Mouse (Mus musculus): ENCODE data around the gene Hhat. TPM values are rescaled to one million over a fixed set of nuclear protein-coding genes. Genes with fewer than 3 reads are reported as not detected.

Gene Hhat
- polyA plus RNA-seq, 1 experiment, result 0.39 TPM

DNA sequence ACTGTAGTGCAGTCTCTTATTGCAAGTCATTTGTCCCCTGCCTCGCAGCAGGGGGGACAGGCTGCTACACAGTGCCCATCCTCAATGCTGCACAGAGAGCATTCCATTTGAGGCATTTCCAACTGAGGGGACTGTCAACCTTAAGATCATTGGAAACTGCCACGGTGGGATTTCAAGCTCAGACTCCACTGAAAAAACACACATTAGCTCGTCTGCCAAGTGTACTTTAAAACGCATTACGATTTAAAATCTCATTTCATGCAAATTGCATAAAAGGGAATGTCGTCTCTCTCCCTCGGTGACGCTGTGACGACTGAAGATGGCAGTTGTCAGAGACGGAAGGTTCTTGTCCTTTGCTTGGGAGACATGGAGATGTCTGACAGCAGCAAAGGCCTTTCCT lies 50.9 kb downstream of the Hhat start:
- no peak overlapping the region for H3K27ac ChIP-seq (ENCODE audit: insufficient read depth, low read depth, low read length)
- TF ChIP-seq POLR2A (IDR thresholded peaks at IDR 0.05; ENCODE audit: borderline replicate concordance, low read depth, low read length), result no peak
- TF ChIP-seq CTCF (IDR thresholded peaks at IDR 0.05; ENCODE audit: low read depth, low read length), result no peak
- no peaks in the 10 kb centered on the region for H3K4me1 ChIP-seq (ENCODE audit: control insufficient read depth, insufficient read depth, low read length)
- no peak overlapping the region for H3K4me3 ChIP-seq (ENCODE audit: insufficient read depth, low read length)

DNA sequence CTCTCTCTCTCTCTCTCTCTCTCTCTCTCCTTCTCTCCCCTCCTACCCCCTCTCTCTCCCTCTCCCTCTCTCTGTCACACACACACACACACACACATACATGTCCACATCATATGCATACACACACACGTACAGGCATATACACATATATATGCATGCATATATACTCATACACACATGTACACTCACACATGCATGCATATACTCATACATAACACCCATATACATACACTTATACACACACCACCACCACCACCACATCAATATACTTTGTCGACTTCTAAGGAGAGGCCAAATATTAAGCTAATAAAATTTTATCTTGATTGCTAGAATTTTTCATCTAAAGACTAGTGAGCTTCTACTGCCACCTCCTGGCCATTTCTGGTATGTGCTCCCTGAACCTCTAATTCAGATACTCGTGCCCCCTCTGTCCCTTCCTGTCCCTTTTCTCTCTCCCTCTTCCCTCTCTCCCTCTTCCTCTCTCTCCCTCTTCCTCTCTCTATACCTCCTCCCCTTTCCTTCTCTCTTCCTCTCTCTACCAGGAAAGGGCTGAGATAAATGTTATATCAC lies 59.2 kb downstream of the Hhat start:
- H3K4me3 ChIP-seq (ENCODE audit: insufficient read depth, low read length), result no peak overlapping the region
- no peaks in the 10 kb centered on the region for H3K4me1 ChIP-seq (ENCODE audit: control insufficient read depth, insufficient read depth, low read length)
- TF ChIP-seq CTCF (IDR thresholded peaks at IDR 0.05; ENCODE audit: low read depth, low read length) (no peak), POLR2A (IDR thresholded peaks at IDR 0.05; ENCODE audit: borderline replicate concordance, low read depth, low read length) (no peak)
- no peak overlapping the region for H3K27ac ChIP-seq (ENCODE audit: insufficient read depth, low read depth, low read length)

DNA sequence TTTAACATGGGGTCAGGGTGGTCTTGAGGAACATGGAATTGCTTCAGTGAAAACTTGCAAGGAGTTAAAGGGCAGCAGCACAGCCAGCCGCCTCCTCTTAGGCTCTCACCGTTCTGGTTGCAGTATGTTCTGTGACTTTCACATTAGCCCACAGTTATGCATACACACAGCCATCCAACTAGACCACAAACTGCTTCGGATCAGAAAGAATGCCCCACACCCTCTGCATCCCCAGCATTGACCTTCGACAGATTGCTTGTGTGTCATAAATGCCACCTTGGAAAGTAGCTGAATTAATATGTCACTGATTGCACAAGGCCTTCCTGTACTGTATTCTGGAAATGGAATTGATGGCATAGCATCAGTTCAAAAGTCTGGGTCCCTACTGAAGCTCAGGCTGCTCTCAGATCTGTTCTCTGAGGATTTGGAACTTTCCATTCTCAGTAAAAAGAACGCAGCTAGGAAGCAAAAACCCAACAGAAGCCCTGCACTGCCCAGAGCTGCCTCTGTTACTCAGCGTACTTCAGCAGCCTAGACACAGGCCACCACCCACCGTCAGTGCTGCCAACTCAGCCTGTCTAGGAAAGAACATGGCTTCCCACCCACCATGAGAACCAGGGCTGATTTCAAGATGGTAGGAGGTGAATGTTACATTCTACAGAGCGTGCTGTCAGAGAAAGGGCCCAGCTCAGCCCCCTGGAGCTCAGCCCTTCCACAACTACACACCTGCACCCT lies 70.5 kb downstream of the Hhat start:
- Histone ChIP-seq H3K4me3 (ENCODE audit: insufficient read depth, low read length) (no peak overlapping the region), H3K27ac (ENCODE audit: insufficient read depth, low read depth, low read length) (no peak overlapping the region), H3K4me1 (ENCODE audit: control insufficient read depth, insufficient read depth, low read length) (no peaks in the 10 kb centered on the region; the same call in 1 of the 2 replicates)
- no peak for TF ChIP-seq CTCF (IDR thresholded peaks at IDR 0.05; ENCODE audit: low read depth, low read length)
- no peak for TF ChIP-seq POLR2A (IDR thresholded peaks at IDR 0.05; ENCODE audit: borderline replicate concordance, low read depth, low read length)

DNA sequence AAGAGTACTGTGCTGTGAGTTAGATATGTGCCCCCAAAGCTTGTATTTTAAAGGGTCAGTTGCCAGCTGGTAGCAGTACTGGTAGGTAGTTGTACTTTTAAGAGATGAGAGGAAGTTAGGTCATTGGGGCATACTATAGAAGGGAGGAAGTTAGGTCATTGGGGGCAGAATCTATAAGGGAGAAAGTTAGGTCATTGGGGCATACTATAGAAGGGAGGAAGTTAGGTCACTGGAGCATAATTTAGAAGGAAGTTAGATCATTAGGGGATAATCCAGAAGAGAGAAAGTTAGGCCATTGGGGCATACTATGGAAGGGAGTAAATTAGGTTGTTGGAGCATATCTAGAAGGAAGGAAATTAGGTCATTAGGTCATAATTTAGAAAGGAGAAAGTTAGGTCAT lies 71.9 kb downstream of the Hhat start:
- TF ChIP-seq CTCF (IDR thresholded peaks at IDR 0.05; ENCODE audit: low read depth, low read length) (no peak), POLR2A (IDR thresholded peaks at IDR 0.05; ENCODE audit: borderline replicate concordance, low read depth, low read length) (no peak)
- no peak overlapping the region for H3K4me3 ChIP-seq (ENCODE audit: insufficient read depth, low read length)
- H3K4me1 ChIP-seq (ENCODE audit: control insufficient read depth, insufficient read depth, low read length), result no peaks in the 10 kb centered on the region; the same call in 1 of the 2 replicates
- H3K27ac ChIP-seq (ENCODE audit: insufficient read depth, low read depth, low read length), result no peak overlapping the region

DNA sequence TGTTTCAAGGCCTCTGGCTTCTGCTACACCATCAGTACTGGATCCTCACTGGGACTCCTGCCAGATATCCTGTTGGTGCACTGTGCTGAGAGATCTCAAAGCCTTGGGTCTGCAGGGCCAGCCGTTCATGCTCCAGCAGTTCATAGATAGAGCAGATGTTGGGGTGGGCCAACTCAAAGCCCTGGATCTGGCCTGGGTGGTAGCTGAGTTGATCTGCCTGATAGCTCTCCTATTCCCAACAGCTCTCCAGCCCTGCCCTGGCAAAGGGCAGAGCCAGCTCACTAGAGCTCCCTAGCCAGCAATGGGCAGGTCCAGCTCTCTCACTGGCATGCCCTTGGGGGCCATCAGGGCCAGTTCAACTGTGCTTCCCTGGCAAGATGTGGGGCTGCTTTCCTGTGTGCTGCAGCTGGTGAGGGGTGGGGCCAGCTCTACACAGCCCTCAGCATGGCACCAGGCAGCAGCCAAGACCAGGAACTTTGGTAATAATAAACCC lies 74.6 kb downstream of the Hhat start:
- no peak for TF ChIP-seq CTCF (IDR thresholded peaks at IDR 0.05; ENCODE audit: low read depth, low read length)
- Histone ChIP-seq H3K4me1 (ENCODE audit: control insufficient read depth, insufficient read depth, low read length) (no peaks in the 10 kb centered on the region; the same call in 1 of the 2 replicates), H3K4me3 (ENCODE audit: insufficient read depth, low read length) (no peak overlapping the region), H3K27ac (ENCODE audit: insufficient read depth, low read depth, low read length) (no peak overlapping the region)

DNA sequence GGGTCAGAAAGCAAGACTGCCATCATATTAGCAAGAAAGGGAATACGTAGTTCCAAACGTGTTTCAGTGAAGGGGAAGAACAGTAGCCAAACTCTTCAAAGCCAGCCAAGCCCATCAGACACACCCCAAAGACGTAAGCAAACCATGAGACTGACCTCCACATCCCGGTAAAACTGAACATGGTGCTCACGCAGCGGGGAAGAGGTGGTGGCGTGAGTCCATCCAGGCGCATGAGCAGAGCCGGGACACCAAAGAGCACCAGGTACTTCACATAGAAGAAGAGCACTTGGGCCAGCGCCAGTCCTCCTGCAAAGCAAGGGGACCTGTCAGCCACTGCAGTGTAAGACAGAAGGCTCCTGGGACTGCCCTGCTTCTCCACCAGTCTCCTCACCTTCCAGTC lies 77.4 kb downstream of the Hhat start:
- H3K4me3 ChIP-seq (ENCODE audit: insufficient read depth, low read length), result no peak overlapping the region
- no peaks in the 10 kb centered on the region for H3K4me1 ChIP-seq (ENCODE audit: control insufficient read depth, insufficient read depth, low read length)
- TF ChIP-seq POLR2A (IDR thresholded peaks at IDR 0.05; ENCODE audit: borderline replicate concordance, low read depth, low read length) (no peak), CTCF (IDR thresholded peaks at IDR 0.05; ENCODE audit: low read depth, low read length) (no peak)
- H3K27ac ChIP-seq (ENCODE audit: insufficient read depth, low read depth, low read length), result no peak overlapping the region

DNA sequence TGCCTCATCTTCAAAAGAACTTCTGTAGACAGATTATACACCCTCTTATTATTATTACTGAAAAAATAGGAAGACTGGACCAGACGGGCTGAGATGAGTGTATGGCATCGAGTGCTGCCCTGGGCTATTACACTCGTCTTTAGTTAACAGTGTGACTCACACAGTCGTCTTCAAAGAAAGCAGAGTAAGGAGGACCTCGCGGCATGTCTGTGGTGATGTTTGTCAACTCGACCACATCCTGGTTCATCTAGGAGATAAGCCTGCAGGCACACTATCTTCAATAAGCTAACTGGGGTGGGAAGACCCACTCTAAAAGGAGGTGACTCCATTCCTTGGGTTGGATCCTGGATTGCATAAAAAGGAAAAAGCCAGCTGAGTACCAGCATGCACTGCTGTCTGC lies 78.0 kb downstream of the Hhat start:
- Histone ChIP-seq H3K27ac (ENCODE audit: insufficient read depth, low read depth, low read length) (no peak overlapping the region), H3K4me1 (ENCODE audit: control insufficient read depth, insufficient read depth, low read length) (no peaks in the 10 kb centered on the region), H3K4me3 (ENCODE audit: insufficient read depth, low read length) (no peak overlapping the region)
- TF ChIP-seq CTCF (IDR thresholded peaks at IDR 0.05; ENCODE audit: low read depth, low read length) (no peak), POLR2A (IDR thresholded peaks at IDR 0.05; ENCODE audit: borderline replicate concordance, low read depth, low read length) (no peak)

DNA sequence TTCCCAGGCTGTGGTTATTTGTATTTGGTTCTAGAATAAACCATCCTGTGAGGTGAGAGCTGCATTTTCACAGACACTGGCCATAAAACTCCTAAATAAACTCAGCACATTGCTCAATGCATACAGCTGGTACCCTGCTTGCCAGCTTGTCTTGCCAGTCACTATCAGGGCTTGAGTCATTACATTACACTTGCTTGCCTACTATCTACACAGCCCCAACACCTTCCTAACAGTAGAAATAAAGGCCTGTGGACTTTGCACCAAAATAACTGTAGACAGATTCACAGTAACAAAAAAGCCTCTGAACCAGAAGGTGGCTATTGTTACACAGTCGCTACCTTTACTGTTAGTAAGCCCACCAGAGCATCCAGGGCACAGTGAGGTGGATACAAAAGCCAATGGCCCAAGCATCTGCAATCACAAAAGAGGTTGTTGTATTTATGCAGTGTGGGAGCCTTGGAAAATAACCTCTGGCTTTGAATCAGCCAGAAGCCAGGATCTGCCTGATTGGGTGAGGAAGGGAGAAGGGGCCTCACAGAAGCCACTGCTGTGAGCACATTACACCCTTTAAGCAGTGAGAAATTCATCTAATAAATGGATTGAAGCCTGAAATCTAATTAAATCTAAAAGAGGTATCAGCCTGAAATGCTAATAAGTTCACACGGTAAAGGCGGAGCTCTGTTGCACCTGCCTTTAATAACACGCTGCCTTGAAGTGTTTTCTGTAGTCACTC lies 88.6 kb downstream of the Hhat start:
- no peaks in the 10 kb centered on the region for H3K4me1 ChIP-seq (ENCODE audit: control insufficient read depth, insufficient read depth, low read length)
- TF ChIP-seq CTCF (IDR thresholded peaks at IDR 0.05; ENCODE audit: low read depth, low read length), result no peak
- TF ChIP-seq POLR2A (IDR thresholded peaks at IDR 0.05; ENCODE audit: borderline replicate concordance, low read depth, low read length), result no peak

DNA sequence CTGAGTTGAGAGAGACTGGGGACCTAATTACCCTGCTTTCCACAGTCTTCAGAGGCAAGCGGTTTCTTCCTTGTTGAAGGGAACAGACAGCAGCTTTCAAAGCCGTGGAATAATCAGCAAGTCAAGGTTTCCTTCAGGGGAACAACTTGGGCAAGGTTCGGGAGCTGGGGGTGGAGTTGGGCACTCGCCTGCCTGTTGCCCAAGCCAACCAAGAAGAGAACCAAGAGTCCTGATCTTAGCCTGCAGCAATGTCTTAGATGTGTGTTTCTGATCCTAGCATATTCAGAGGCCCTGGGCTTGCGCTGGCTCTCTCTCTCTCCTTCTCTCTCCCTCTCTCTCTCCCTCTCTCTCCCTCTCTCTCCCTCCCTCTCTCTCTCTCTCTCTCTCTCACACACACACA lies 93.8 kb downstream of the Hhat start:
- TF ChIP-seq CTCF (IDR thresholded peaks at IDR 0.05; ENCODE audit: low read depth, low read length), result no peak
- no peak for TF ChIP-seq POLR2A (IDR thresholded peaks at IDR 0.05; ENCODE audit: borderline replicate concordance, low read depth, low read length)
- Histone ChIP-seq H3K4me1 (ENCODE audit: control insufficient read depth, insufficient read depth, low read length) (no peaks in the 10 kb centered on the region), H3K4me3 (ENCODE audit: insufficient read depth, low read length) (no peak overlapping the region)

More for the DNA sequence above, 88.6 kb downstream of the Hhat start:
- no peak overlapping the region for H3K4me3 ChIP-seq (ENCODE audit: insufficient read depth, low read length)
- H3K27ac ChIP-seq (ENCODE audit: insufficient read depth, low read depth, low read length), result no peak overlapping the region

DNA sequence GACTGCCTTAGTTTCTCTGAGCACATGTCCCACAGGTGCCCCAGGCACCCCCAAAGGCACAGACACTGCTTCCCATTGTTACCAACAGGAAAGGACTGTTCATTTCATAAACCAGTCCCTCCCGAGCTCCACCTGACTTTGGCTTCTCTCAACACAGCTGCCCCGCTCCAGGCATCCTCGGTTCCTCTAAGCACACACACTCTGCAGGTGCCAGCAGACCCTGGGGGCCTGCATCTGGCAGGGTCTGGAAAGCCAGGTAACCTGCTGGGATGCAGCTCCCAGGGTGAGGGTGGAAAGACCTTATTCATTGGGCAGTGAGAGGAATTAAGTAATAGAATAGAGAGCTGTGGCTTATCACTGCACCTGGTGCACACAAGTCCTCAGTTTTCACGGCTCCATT lies 107.4 kb downstream of the Hhat start:
- no peak overlapping the region for H3K4me3 ChIP-seq (ENCODE audit: insufficient read depth, low read length)
- no peak for TF ChIP-seq POLR2A (IDR thresholded peaks at IDR 0.05; ENCODE audit: borderline replicate concordance, low read depth, low read length)
- no peak for TF ChIP-seq CTCF (IDR thresholded peaks at IDR 0.05; ENCODE audit: low read depth, low read length)
- no peak overlapping the region for H3K27ac ChIP-seq (ENCODE audit: insufficient read depth, low read depth, low read length)
- H3K4me1 ChIP-seq (ENCODE audit: control insufficient read depth, insufficient read depth, low read length), result no peaks in the 10 kb centered on the region

More for the DNA sequence above, 93.8 kb downstream of the Hhat start:
- no peak overlapping the region for H3K27ac ChIP-seq (ENCODE audit: insufficient read depth, low read depth, low read length)

All from bone marrow macrophage, adult 2 months (primary cell).